Mouse (Mus musculus) limb, embryonic 15.5 days (tissue): ENCODE measurements around the gene Itpr2. TPM values are rescaled to one million over a fixed set of nuclear protein-coding genes. Genes with fewer than 3 reads are reported as not detected.

Experiments
- ATAC-seq: fragments of 200-750 bp; cut with Nextera tagmentation; 2 replicates; pipeline ENCODE4 v1.8.0; 2017; ENCODE audit warnings: low read depth, moderate TSS enrichment; ENCODE audit not compliant: insufficient number of reproducible peaks, low FRiP score, low TSS enrichment
- H3K27ac ChIP-seq: fragments of 300-500 bp; sonication (generic); 2 replicates; pipeline ENCODE4 v1.5.1; 2015; ENCODE audit warnings: moderate library complexity, mild to moderate bottlenecking, inconsistent platforms
- H3K27me3 ChIP-seq: fragments of 300-500 bp; sonication (generic); 2 replicates; pipeline ENCODE4 v1.6.1; 2015; ENCODE audit warnings: inconsistent platforms
- H3K36me3 ChIP-seq: fragments of 300-500 bp; sonication (generic); 2 replicates; pipeline ENCODE4 v1.6.1; 2015; ENCODE audit warnings: inconsistent platforms
- H3K4me1 ChIP-seq: fragments of 300-500 bp; sonication (generic); 2 replicates; pipeline ENCODE4 v1.6.1; 2015; ENCODE audit warnings: inconsistent platforms
- H3K4me2 ChIP-seq: fragments of 300-500 bp; sonication (generic); 2 replicates; pipeline ENCODE4 v1.6.1; 2015; ENCODE audit warnings: mild to moderate bottlenecking, inconsistent platforms
- H3K4me3 ChIP-seq: fragments of 300-500 bp; sonication (generic); 2 replicates; pipeline ENCODE4 v1.5.1; 2015; ENCODE audit warnings: mild to moderate bottlenecking, inconsistent platforms
- H3K9ac ChIP-seq: fragments of 300-500 bp; sonication (generic); 2 replicates; pipeline ENCODE4 v1.6.1; 2015; ENCODE audit warnings: inconsistent platforms
- H3K9me3 ChIP-seq: fragments of 300-500 bp; sonication (generic); 2 replicates; pipeline ENCODE4 v1.6.1; 2016; ENCODE audit warnings: inconsistent platforms
- WGBS: fragments of 180-500 bp; shearing (Covaris S2); methylation state at CpG from one replicate; pipeline ENCODE4 v1.1.7; 2015; 5-methylcytosine and 5-hydroxymethylcytosine counted together
- polyA plus RNA-seq: library from polyadenylated mRNA; unstranded; fragments of >200 nt; fragmentation: Nextera tagmentation; extraction: Ambion mirVana; gene quantifications from 2 replicates; pipeline ENCODE4 v1.2.1, GENCODE M21; 2015

Itpr2 gene
- polyA plus RNA-seq, 1 experiment from 2014 or later, result 14.6 TPM

GRCm38 (mm10) chr6:146405380-146405779, 96.6 kb downstream of the Itpr2 start:
- peaks cover 36% of the 10 kb centered on the region for H3K4me1 ChIP-seq
- no peak overlapping the region for H3K27ac ChIP-seq
- no peaks in the 10 kb centered on the region for H3K36me3 ChIP-seq
- no peak for ATAC-seq
- no peak overlapping the region for H3K9ac ChIP-seq
- 56% methylated on average over 6 of the region's 6 CpGs for WGBS
- no peak overlapping the region for H3K4me2 ChIP-seq
- no peak overlapping the region for H3K4me3 ChIP-seq
- no peaks in the 10 kb centered on the region for H3K9me3 ChIP-seq
- H3K27me3 ChIP-seq, result no peaks in the 10 kb centered on the region

- H3K27ac ChIP-seq, result no peak overlapping the region
- no peaks in the 10 kb centered on the region for H3K9me3 ChIP-seq
- no peaks in the 10 kb centered on the region for H3K27me3 ChIP-seq
- H3K4me1 ChIP-seq, result peaks cover 32% of the 10 kb centered on the region
- no peak overlapping the region for H3K9ac ChIP-seq
- H3K4me3 ChIP-seq, result no peak overlapping the region
- 69% methylated on average over 4 of the region's 4 CpGs for WGBS
- H3K4me2 ChIP-seq, result no peak overlapping the region
- no peaks in the 10 kb centered on the region for H3K36me3 ChIP-seq
- no peak for ATAC-seq
Observed at GRCm38 (mm10) chr6:146404876-146405275, 97.1 kb downstream of the Itpr2 start.

GRCm38 (mm10) chr6:146404156-146404555, 97.9 kb downstream of the Itpr2 start:
- no peak overlapping the region for H3K27ac ChIP-seq

GRCm38 (mm10) chr6:146402905-146403642, 98.9 kb downstream of the Itpr2 start:
- Histone ChIP-seq H3K27ac (peak overlapping the region; percentile 6), H3K27me3 (no peaks in the 10 kb centered on the region), H3K4me3 (no peak overlapping the region), H3K4me2 (no peak overlapping the region), H3K36me3 (no peaks in the 10 kb centered on the region), H3K9me3 (no peaks in the 10 kb centered on the region), H3K9ac (no peak overlapping the region), H3K4me1 (peaks cover 27% of the 10 kb centered on the region)
- no peak; the same call in 1 of the 2 replicates for ATAC-seq
- 28% methylated on average over 6 of the region's 6 CpGs for WGBS

More at GRCm38 (mm10) chr6:146404156-146404555, 97.9 kb downstream of the Itpr2 start:
- H3K36me3 ChIP-seq, result no peaks in the 10 kb centered on the region
- WGBS, result 35% methylated on average over 10 of the region's 10 CpGs
- H3K4me1 ChIP-seq, result peaks cover 27% of the 10 kb centered on the region
- no peak overlapping the region for H3K4me2 ChIP-seq
- no peaks in the 10 kb centered on the region for H3K27me3 ChIP-seq
- no peaks in the 10 kb centered on the region for H3K9me3 ChIP-seq
- H3K9ac ChIP-seq, result no peak overlapping the region
- no peak overlapping the region for H3K4me3 ChIP-seq
- ATAC-seq, result no peak

GRCm38 (mm10) chr6:146397803-146398202, 104.2 kb downstream of the Itpr2 start:
- Histone ChIP-seq H3K4me1 (peaks cover 16% of the 10 kb centered on the region), H3K4me2 (no peak overlapping the region), H3K9me3 (no peaks in the 10 kb centered on the region), H3K4me3 (no peak overlapping the region), H3K27ac (no peak overlapping the region), H3K27me3 (no peaks in the 10 kb centered on the region), H3K9ac (no peak overlapping the region), H3K36me3 (no peaks in the 10 kb centered on the region; the same call in 1 of the 2 replicates)
- ATAC-seq, result no peak
- 58% methylated on average over 3 of the region's 3 CpGs for WGBS

- Histone ChIP-seq H3K4me2 (no peak overlapping the region), H3K4me3 (no peak overlapping the region), H3K27ac (no peak overlapping the region), H3K4me1 (peaks cover 11% of the 10 kb centered on the region), H3K36me3 (no peaks in the 10 kb centered on the region; the same call in 1 of the 2 replicates), H3K27me3 (no peaks in the 10 kb centered on the region), H3K9me3 (no peaks in the 10 kb centered on the region), H3K9ac (no peak overlapping the region)
- 45% methylated on average over 5 of the region's 5 CpGs for WGBS
- ATAC-seq, result no peak
Observed at GRCm38 (mm10) chr6:146396253-146396652, 105.8 kb downstream of the Itpr2 start.

- Histone ChIP-seq H3K4me1 (peaks cover 11% of the 10 kb centered on the region), H3K9me3 (no peaks in the 10 kb centered on the region), H3K27ac (no peak overlapping the region), H3K27me3 (no peaks in the 10 kb centered on the region), H3K4me2 (no peak overlapping the region), H3K9ac (no peak overlapping the region), H3K36me3 (no peaks in the 10 kb centered on the region; the same call in 1 of the 2 replicates), H3K4me3 (no peak overlapping the region)
- no peak for ATAC-seq
- WGBS, result 72% methylated on average over 4 of the region's 4 CpGs
Observed at GRCm38 (mm10) chr6:146395616-146396015, 106.4 kb downstream of the Itpr2 start.

GRCm38 (mm10) chr6:146392188-146392587, 109.8 kb downstream of the Itpr2 start:
- no peak for ATAC-seq
- no peak overlapping the region for H3K4me2 ChIP-seq
- 88% methylated on average over 2 of the region's 2 CpGs for WGBS

GRCm38 (mm10) chr6:146390159-146390558, 111.9 kb downstream of the Itpr2 start:
- Histone ChIP-seq H3K27me3 (no peaks in the 10 kb centered on the region), H3K4me2 (no peak overlapping the region), H3K36me3 (no peaks in the 10 kb centered on the region; the same call in 1 of the 2 replicates), H3K27ac (no peak overlapping the region), H3K4me3 (no peak overlapping the region), H3K9me3 (no peaks in the 10 kb centered on the region), H3K4me1 (peaks cover 4% of the 10 kb centered on the region; the same call in 1 of the 2 replicates), H3K9ac (no peak overlapping the region)
- no peak for ATAC-seq
- WGBS, result 88% methylated on average over 4 of the region's 4 CpGs

More at GRCm38 (mm10) chr6:146392188-146392587, 109.8 kb downstream of the Itpr2 start:
- H3K4me1 ChIP-seq, result peaks cover 9% of the 10 kb centered on the region
- no peak overlapping the region for H3K4me3 ChIP-seq
- no peaks in the 10 kb centered on the region for H3K9me3 ChIP-seq
- no peak overlapping the region for H3K27ac ChIP-seq
- H3K27me3 ChIP-seq, result no peaks in the 10 kb centered on the region
- H3K36me3 ChIP-seq, result no peaks in the 10 kb centered on the region; the same call in 1 of the 2 replicates
- H3K9ac ChIP-seq, result no peak overlapping the region

GRCm38 (mm10) chr6:146388010-146388409, 114.0 kb downstream of the Itpr2 start:
- Histone ChIP-seq H3K36me3 (no peaks in the 10 kb centered on the region; the same call in 1 of the 2 replicates), H3K27me3 (no peaks in the 10 kb centered on the region), H3K27ac (no peak overlapping the region), H3K4me1 (peaks cover 4% of the 10 kb centered on the region; the same call in 1 of the 2 replicates), H3K4me2 (no peak overlapping the region), H3K9me3 (no peaks in the 10 kb centered on the region), H3K9ac (no peak overlapping the region), H3K4me3 (no peak overlapping the region)
- no peak for ATAC-seq
- WGBS, result 78% methylated on average over 4 of the region's 4 CpGs

GRCm38 (mm10) chr6:146387039-146387713, 114.8 kb downstream of the Itpr2 start:
- H3K4me2 ChIP-seq, result no peak overlapping the region
- no peak overlapping the region for H3K4me3 ChIP-seq
- ATAC-seq, result no peak
- H3K36me3 ChIP-seq, result no peaks in the 10 kb centered on the region
- peaks cover 4% of the 10 kb centered on the region; the same call in 1 of the 2 replicates for H3K4me1 ChIP-seq
- H3K9ac ChIP-seq, result no peak overlapping the region
- no peak overlapping the region for H3K27ac ChIP-seq
- no peaks in the 10 kb centered on the region for H3K27me3 ChIP-seq
- 42% methylated on average over 6 of the region's 6 CpGs for WGBS
- no peaks in the 10 kb centered on the region for H3K9me3 ChIP-seq

- no peak overlapping the region for H3K27ac ChIP-seq
- H3K27me3 ChIP-seq, result no peaks in the 10 kb centered on the region
- ATAC-seq, result no peak
- H3K4me3 ChIP-seq, result no peak overlapping the region
- WGBS, result 82% methylated on average over 8 of the region's 8 CpGs
- no peaks in the 10 kb centered on the region for H3K4me1 ChIP-seq
- no peak overlapping the region for H3K9ac ChIP-seq
- H3K9me3 ChIP-seq, result no peaks in the 10 kb centered on the region
- no peak overlapping the region for H3K4me2 ChIP-seq
- H3K36me3 ChIP-seq, result peaks cover 6% of the 10 kb centered on the region; the same call in 1 of the 2 replicates
Observed at GRCm38 (mm10) chr6:146379263-146379662, 122.8 kb downstream of the Itpr2 start.
